Mouse (Mus musculus): ENCODE measurements around the gene Dnajc17. TPM values are rescaled to one million over a fixed set of nuclear protein-coding genes. Genes with fewer than 3 reads are reported as not detected.

Gene Dnajc17
- total and polyA plus RNA-seq, 3 experiments, result 2.5 to 10.1 (median 9.3) TPM

- intact Hi-C loops (cut with DNase I), result no loop called here
- DNase-seq, result no peak
- TF ChIP-seq EP300 (IDR thresholded peaks at IDR 0.05; ENCODE audit: insufficient read depth, low read depth, low read length) (no peak), POLR2A (IDR thresholded peaks at IDR 0.05; ENCODE audit: insufficient read depth, low read depth, low read length) (no peak), CTCF (IDR thresholded peaks at IDR 0.05) (no peak)
These were observed 36.1 kb downstream of the Dnajc17 start for GRCm38 (mm10) chr2:119172446-119172845.

DNA sequence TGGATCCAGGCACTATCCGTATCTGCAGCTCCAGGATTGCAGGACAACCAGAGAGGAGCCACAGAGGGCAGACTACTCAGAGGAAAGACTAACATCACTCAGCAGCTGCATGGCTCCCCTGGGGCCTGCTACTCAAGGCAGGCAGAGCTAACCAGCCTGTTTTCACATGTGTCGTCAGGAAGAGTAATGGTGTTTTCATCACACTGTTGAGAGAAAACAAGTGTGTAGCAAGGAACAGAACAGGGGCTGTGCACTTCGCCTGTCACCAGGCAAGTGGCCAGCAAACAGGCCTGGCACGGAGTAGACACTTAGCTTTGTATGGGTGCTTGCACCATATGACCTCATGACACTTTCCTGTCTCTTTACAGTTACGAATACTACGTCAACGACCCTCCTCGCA lies 37.0 kb downstream of the Dnajc17 start:
- Histone ChIP-seq H3K79me2 (replicated peaks; ENCODE audit: control insufficient read depth, insufficient read depth, low read length) (no peaks in the 10 kb centered on the region), H3K4me3 (no peak overlapping the region), H3K36me3 (ENCODE audit: control insufficient read depth, insufficient read depth, low read length) (no peaks in the 10 kb centered on the region), H3K27ac (no peak overlapping the region), H3K9ac (ENCODE audit: low read depth, low read length) (no peak overlapping the region), H3K4me1 (ENCODE audit: control insufficient read depth, insufficient read depth, low read length) (peaks cover 7% of the 10 kb centered on the region), H3K27me3 (ENCODE audit: control insufficient read depth, insufficient read depth, low read length) (no peaks in the 10 kb centered on the region)
- no peak for DNase-seq
- intact Hi-C loops (cut with DNase I), result no loop called here
- 57% methylated on average over 8 of the region's 8 CpGs for WGBS
- TF ChIP-seq EP300 (IDR thresholded peaks at IDR 0.05; ENCODE audit: insufficient read depth, low read depth, low read length) (no peak), POLR2A (IDR thresholded peaks at IDR 0.05; ENCODE audit: insufficient read depth, low read depth, low read length) (no peak), CTCF (IDR thresholded peaks at IDR 0.05) (no peak)

More at GRCm38 (mm10) chr2:119172446-119172845, 36.1 kb downstream of the Dnajc17 start:
- H3K27me3 ChIP-seq (ENCODE audit: control insufficient read depth, insufficient read depth, low read length), result no peaks in the 10 kb centered on the region
- H3K4me1 ChIP-seq (ENCODE audit: control insufficient read depth, insufficient read depth, low read length), result peaks cover 1% of the 10 kb centered on the region
- H3K79me2 ChIP-seq (replicated peaks; ENCODE audit: control insufficient read depth, insufficient read depth, low read length), result no peaks in the 10 kb centered on the region
- 85% methylated on average over 7 of the region's 7 CpGs for WGBS
- H3K9ac ChIP-seq (ENCODE audit: low read depth, low read length), result no peak overlapping the region
- no peaks in the 10 kb centered on the region for H3K36me3 ChIP-seq (ENCODE audit: control insufficient read depth, insufficient read depth, low read length)
- no peak overlapping the region for H3K4me3 ChIP-seq
- no peak overlapping the region for H3K27ac ChIP-seq

- intact Hi-C loops (cut with DNase I), result no loop called here
- no peaks in the 10 kb centered on the region for H3K79me2 ChIP-seq (replicated peaks; ENCODE audit: control insufficient read depth, insufficient read depth, low read length)
- H3K36me3 ChIP-seq (ENCODE audit: control insufficient read depth, insufficient read depth, low read length), result no peaks in the 10 kb centered on the region
- no peaks in the 10 kb centered on the region for H3K27me3 ChIP-seq (ENCODE audit: control insufficient read depth, insufficient read depth, low read length)
- peaks cover 7% of the 10 kb centered on the region for H3K4me1 ChIP-seq (ENCODE audit: control insufficient read depth, insufficient read depth, low read length)
- no peak for TF ChIP-seq EP300 (IDR thresholded peaks at IDR 0.05; ENCODE audit: insufficient read depth, low read depth, low read length)
- no peak for TF ChIP-seq CTCF (IDR thresholded peaks at IDR 0.05)
- no peak for TF ChIP-seq POLR2A (IDR thresholded peaks at IDR 0.05; ENCODE audit: insufficient read depth, low read depth, low read length)
- H3K9ac ChIP-seq (ENCODE audit: low read depth, low read length), result no peak overlapping the region
- no peak overlapping the region for H3K27ac ChIP-seq
- no peak for DNase-seq
- 90% methylated on average over 2 of the region's 2 CpGs for WGBS
- no peak overlapping the region for H3K4me3 ChIP-seq
These were observed 38.3 kb downstream of the Dnajc17 start for GRCm38 (mm10) chr2:119170282-119170681.

DNA sequence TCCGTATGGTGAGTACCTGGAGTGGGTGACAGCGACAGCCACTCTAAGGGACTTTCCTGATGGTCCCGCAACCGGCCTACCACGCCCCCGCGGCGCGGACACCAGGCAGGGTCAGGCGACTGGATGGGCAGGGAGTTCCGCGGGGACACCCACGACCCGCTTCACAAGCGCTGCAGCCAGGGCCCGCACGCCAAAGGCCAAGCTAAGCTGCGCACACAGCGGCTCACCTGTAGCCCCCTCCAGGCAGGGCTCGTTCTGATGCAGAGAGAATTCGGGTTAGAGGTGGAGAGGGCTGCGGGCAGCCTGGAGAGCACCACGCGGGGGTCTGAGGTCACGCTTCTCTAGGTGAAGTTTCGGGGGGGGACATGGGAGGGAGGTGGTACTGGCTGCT lies 40.7 kb downstream of the Dnajc17 start:
- H3K27ac ChIP-seq, result no peak overlapping the region; the same call in 1 of the 2 replicates
- no peaks in the 10 kb centered on the region for H3K36me3 ChIP-seq (ENCODE audit: control insufficient read depth, insufficient read depth, low read length)
- WGBS, result 9% methylated on average over 26 of the region's 26 CpGs
- peak overlapping the region; percentile 53 for H3K4me3 ChIP-seq
- H3K79me2 ChIP-seq (replicated peaks; ENCODE audit: control insufficient read depth, insufficient read depth, low read length), result no peaks in the 10 kb centered on the region
- peaks cover 5% of the 10 kb centered on the region for H3K4me1 ChIP-seq (ENCODE audit: control insufficient read depth, insufficient read depth, low read length)
- intact Hi-C loops (cut with DNase I), result loop anchor here (2.0 kb wide), 1 partner anchor 21 kb away; no protein-coding TSS in a partner anchor
- H3K9ac ChIP-seq (ENCODE audit: low read depth, low read length), result peak overlapping the region; percentile 60
- no peaks in the 10 kb centered on the region for H3K27me3 ChIP-seq (ENCODE audit: control insufficient read depth, insufficient read depth, low read length)
- TF ChIP-seq POLR2A (IDR thresholded peaks at IDR 0.05; ENCODE audit: insufficient read depth, low read depth, low read length), result no peak
- no peak for TF ChIP-seq CTCF (IDR thresholded peaks at IDR 0.05)
- DNase-seq, result no peak

GRCm38 (mm10) chr2:119166901-119167865 lies 41.4 kb downstream of the Dnajc17 start, which contains the start of gene Gchfr:
Gene Gchfr (plus strand): TSS chr2:119167773.
- H3K27me3 ChIP-seq (ENCODE audit: control insufficient read depth, insufficient read depth, low read length), result no peaks in the 10 kb centered on the region
- H3K36me3 ChIP-seq (ENCODE audit: control insufficient read depth, insufficient read depth, low read length), result no peaks in the 10 kb centered on the region
- H3K27ac ChIP-seq, result no peak within 1 kb of the TSS; the same call in 1 of the 2 replicates
- peaks cover 5% of the 10 kb centered on the region for H3K4me1 ChIP-seq (ENCODE audit: control insufficient read depth, insufficient read depth, low read length)
- TF ChIP-seq EP300 (IDR thresholded peaks at IDR 0.05; ENCODE audit: insufficient read depth, low read depth, low read length) (no peak), CTCF (IDR thresholded peaks at IDR 0.05) (peak; percentile 56)
- peak within 1 kb of the TSS; percentile 60 for H3K9ac ChIP-seq (ENCODE audit: low read depth, low read length)
- under 1% methylated on average over 60 of the region's 60 CpGs for WGBS
- H3K79me2 ChIP-seq (replicated peaks; ENCODE audit: control insufficient read depth, insufficient read depth, low read length), result no peaks in the 10 kb centered on the region
- H3K4me3 ChIP-seq, result peak within 1 kb of the TSS; percentile 53
- DNase-seq, result peak; percentile 79 to 83
- intact Hi-C loops (cut with DNase I), result loop anchor here (2.0 kb wide), 1 partner anchor 22 kb away; no protein-coding TSS in a partner anchor

DNA sequence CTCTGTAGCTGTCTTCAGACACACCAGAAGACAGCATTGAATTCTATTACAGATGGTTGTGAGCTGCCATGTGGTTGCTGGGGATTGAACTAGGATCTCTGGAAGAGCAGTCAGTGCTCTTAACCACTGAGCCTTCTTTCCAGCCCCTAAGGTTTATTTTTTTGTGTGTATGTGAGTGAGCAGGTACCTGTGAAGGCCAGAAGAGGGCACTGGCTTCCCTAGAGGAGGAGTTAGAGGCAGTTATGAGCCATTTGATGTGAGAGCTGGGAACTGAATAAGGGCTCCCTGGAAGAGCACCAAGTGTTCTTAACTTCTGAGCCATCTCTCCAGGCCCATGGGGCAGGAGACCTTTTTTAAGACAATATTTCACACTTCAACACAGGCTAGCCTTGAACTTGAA lies 43.2 kb downstream of the Dnajc17 start:
- no peak for TF ChIP-seq POLR2A (IDR thresholded peaks at IDR 0.05; ENCODE audit: insufficient read depth, low read depth, low read length)
- TF ChIP-seq EP300 (IDR thresholded peaks at IDR 0.05; ENCODE audit: insufficient read depth, low read depth, low read length), result no peak
- TF ChIP-seq CTCF (IDR thresholded peaks at IDR 0.05), result no peak
- Histone ChIP-seq H3K27me3 (ENCODE audit: control insufficient read depth, insufficient read depth, low read length) (no peaks in the 10 kb centered on the region), H3K27ac (no peak overlapping the region), H3K36me3 (ENCODE audit: control insufficient read depth, insufficient read depth, low read length) (no peaks in the 10 kb centered on the region), H3K4me1 (ENCODE audit: control insufficient read depth, insufficient read depth, low read length) (peaks cover 5% of the 10 kb centered on the region), H3K79me2 (replicated peaks; ENCODE audit: control insufficient read depth, insufficient read depth, low read length) (no peaks in the 10 kb centered on the region), H3K4me3 (no peak overlapping the region), H3K9ac (ENCODE audit: low read depth, low read length) (no peak overlapping the region)
- intact Hi-C loops (cut with DNase I), result no loop called here
- no peak for DNase-seq
